Mouse (Mus musculus): ENCODE measurements around the gene Junb.

Junb gene

DNA sequence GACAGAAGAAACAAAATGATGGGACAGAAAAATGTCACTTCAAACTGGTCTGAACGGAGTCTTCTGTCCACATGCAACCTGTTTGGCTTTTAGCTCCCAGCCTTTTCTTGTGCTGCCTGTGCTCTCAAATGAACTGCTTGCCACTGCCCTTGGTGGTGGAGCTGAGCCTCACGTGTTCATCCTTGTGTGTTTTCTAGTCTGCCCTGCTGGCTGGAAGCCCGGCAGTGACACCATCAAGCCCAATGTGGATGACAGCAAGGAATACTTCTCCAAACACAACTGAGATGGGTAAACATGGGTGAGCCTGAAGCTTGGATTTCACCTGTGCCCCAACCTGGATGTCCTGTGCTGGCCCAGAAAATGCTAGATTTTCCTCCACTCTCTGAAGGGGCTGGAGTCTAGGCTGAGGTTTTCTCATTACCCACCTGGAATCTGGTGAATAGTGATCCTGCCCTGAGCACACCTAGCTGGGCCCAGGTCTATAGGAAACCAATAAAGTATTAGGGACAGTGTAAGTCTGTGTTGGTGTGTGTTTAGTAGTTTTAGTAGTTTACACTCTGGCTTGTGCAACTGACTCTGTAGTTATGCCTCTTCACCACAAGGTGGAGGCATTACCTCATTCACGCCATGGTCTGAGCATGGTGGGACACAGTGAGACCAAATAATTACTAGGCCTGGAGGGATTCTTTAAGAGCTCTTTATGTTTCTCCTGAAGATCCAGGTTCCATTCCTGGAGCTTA, 4.5 kb downstream of the Junb start:
- peak; percentile 85 for DNase-seq (ENCODE audit: low read depth, low spot score)

DNA sequence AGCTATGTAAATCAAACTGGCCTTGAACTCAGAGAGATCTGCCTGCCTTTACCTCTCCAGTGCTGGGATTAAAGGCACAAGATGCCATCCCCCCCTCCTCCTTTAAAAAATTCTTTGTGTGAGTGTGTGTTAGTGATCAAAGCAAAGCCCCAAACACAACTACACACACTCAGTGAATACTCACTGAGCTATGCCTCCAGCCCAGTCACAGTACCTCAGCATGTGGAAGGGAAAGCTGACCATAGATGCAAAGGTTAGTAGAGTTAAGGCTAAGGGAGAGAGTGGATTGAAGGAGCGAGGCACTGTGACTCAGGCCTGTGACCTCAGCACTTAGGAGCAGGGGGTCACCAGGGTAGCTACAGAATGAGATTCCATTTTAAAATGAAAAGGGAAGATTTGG, 5.4 kb downstream of the Junb start:
- DNase-seq (ENCODE audit: low read depth, low spot score), result no peak

DNA sequence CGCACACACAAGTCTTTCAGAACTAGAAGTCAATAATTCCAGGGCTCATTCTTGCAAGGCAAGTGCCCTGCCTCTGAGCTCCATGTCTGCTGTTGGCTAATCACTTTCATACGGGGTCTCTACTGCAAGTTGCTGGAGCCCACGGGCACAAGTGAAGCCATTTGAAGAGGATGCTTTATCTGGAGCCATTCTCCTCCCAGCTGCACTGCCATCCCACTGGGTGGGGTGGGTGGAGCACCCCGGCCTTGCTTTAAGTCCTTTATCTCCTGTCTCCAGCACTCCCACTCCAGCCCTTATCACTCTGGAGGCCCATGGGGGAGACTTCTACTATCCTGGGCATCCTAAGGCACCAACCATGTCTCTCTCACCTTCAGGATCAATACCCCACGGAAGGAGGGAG, 7.6 kb downstream of the Junb start:
- no peak for DNase-seq (ENCODE audit: low read depth, low spot score)

DNA sequence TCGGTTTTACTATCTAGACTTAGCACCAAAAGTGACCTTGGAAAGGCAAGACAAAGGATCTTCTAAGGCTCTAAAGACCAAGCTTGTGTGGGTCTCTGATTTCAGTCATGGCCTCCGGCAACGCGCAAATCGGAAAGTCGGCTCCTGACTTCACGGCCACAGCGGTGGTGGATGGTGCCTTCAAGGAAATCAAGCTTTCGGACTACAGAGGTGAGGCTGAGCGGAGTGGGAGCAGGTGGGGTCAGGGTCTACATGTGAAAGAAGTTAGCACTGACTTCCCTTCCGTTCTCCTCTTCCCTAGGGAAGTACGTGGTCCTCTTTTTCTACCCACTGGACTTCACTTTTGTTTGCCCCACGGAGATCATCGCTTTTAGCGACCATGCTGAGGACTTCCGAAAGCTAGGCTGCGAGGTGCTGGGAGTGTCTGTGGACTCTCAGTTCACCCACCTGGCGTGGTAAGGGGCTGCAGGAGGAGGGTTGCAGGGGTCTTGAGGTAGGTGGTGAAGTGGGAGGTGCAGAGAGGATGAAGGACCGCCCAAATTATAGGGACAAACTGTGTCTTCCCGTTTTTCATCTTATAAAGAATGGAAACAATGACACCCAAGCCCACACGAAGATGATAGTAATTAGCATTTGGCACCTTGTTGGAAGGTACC, 8.3 kb downstream of the Junb start:
- peak; percentile 29 for DNase-seq (ENCODE audit: low read depth, low spot score)

DNA sequence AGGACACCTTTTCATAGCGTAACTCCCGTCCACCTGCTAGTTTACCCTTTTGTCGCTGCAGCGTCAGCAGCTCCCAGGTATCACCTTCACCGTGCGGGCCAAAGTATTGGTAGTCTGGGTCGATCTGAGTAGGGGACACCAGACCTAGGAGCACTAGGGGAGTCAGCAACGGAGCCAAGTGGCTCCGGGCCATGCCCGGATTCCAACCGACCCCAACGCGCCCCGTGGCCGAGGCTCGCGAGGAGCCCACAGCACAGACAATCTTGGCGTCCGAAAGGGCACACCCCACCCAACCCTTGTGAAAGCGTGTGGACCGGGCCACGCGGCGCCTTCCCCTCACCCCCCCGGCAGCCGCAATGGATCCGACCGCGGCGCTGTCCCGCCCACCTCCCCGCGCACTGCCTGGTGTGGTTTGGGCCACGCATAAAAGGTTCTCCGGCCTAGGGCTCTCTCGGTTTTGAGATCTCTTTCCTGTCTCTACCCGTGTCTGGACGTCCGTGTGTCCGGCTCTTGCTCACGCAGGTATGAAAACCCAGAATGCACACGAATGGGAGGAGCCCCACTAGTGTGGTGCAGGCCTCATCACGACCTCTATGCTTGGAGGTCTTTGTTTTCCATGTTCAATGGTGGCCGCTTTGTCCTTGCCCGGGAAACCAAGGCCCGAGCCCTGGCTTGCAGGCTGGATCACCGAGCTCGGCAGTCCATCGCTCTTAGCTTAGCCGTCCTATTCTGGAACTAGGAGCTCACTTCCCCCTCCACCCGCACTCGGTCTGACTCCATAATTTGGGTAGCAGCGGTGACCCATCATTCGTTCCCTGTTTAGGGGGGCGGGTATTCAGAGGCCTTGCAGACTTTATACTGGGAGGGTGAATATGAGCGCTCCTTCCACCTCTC, 9.0 kb downstream of the Junb start, which contains the start of the genes Gm49661, Prdx2 and Rnaseh2a:
Gm49661 (minus strand) TSS at position 193 of the 894 bp plus-strand sequence.
Prdx2 (plus strand) TSS at position 347 of the 894 bp plus-strand sequence.
Rnaseh2a (minus strand) TSS at position 527 of the 894 bp plus-strand sequence.
- peak; percentile 89 for DNase-seq (ENCODE audit: low read depth, low spot score)

DNA sequence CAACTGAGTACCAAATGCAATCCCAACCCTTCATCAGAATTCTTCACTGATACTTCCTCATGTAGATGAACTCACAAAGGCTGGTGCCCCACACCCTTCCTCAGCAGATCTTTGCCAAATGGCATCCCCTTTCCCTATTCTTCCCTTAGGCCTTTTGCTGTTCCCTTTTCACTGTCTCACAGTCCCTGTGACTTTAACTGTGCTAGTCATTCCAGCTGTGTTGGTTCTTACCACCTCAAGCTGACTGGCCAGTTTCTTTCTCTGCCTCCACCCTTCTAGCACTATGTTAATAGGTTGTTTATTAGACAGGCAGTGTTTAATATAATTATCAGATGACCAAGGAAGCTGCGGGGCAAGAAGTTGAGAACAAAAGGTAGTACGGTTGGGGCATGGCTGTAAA, 9.9 kb downstream of the Junb start:
- DNase-seq (ENCODE audit: low read depth, low spot score), result no peak

DNA sequence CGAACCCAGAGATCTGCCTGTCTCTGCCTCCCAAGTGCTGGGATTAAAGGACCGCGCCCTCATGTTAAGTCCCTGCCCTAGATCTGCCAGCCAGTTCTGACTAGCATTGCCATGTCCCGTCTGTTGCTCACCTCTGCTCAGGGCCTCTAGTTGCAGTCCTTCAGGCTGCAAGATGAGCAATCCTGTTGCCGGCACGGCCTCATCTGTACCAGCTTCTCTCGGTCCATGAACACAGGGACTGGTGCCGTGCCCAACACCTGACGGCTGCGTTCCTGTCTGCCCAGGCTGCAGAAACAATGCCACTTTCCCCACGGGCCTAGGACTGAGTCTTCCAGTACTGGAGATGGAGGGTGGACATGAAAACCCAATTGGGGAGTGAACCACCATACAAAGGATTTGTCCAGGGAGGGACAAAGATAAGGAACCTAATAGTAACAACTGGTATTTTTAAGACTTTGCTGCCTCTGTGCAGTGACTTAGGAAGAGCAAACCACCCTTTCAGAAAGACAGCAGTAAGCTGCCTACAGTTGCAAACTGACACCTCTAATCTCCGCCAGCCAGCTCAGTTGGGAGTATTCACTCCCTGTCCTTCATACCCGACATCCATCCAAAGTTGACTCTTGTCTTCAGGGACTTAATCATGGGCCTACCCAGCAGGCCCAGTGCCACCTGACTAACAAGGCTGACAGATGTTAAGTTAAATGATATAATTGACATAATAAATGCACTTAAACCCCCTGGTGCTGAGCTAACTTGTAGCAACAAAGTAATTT, 10.8 kb downstream of the Junb start:
- DNase-seq (ENCODE audit: low read depth, low spot score), result no peak

DNA sequence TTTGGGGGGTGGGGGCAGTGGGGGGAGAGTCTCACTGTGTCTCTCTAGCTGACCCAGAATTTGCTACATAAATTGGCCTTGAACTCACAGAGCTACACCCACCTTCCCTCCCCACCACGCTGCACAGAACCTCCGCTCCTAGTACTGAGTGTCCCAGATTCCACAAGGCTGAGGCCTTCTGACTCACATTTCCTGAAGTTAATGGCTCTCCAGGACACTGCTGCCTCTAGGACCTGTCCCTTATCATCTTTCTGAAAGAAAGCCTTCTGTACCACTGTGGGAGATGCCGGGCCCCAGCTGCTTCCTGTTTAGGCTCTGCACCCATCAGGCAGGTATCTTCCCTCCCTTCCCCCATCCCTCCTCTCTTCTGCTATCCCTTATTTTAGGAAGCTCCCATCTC, 11.9 kb downstream of the Junb start:
- DNase-seq (ENCODE audit: low read depth, low spot score), result peak; percentile 25

DNA sequence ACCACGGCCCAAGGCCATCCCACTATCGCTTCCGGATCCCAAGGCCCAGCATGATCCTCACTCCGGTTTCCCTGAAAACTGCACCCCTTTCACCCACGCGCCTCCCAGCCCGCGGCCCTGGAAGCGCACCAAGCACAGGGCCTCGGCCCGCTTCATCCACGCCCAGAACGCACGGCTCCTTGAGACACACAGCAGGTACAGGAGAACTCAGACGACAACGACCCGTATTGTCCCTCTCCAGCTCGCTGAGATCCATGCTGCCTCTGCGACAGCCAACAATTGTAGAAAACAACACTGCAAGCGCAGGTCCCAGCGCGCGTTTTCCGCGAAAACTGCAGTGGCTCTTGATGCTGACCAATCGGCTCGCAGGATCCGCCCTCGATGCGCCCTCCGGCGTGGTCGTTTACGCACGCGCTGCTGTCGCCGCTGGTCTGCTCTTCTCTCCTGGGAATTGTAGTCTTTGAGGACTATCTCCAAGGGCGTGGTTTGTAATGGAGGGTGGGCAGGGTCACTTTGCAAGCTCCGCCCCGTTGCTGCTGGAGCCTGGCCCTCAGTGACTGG, 12.7 kb downstream of the Junb start:
- peak; percentile 99 for DNase-seq (ENCODE audit: low read depth, low spot score)

DNA sequence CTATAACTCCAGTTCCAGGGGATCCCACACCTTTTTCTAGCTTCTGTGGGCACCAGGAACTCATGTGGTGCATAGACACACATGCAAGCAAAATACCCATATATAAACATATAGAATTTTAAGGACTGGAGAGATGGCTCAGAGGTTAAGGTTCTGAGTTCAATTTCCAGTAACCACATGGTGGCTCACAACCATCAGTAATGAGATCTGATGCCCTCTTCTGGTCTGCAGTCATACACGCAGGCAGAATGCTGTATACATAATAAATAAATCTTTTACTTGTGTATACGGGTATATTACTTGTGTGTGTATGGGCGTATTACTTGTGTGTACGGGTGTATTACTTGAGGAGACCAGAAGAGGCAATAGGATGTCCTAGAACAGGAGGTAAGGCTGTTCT, 14.6 kb downstream of the Junb start:
- DNase-seq (ENCODE audit: low read depth, low spot score), result peak; percentile 26

DNA sequence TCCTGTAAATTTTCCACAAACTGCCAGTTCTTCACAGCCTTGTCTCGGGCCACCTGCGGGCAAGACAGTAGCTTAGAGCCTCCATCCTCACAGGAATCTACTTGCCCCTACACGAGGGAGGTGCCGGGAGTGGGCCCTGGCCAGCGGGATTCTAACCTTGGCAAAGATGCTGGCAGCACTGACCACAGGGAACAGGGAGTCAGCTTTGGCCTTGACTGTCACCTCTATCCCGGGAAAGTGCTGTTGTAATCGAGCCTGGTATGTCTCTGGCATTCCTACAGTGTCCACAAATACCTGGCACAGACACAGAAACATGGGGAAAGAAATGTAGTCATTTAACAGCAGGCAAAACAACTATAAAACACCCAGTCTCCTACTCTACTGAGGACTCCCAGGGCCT, 18.7 kb downstream of the Junb start:
- DNase-seq (ENCODE audit: low read depth, low spot score), result no peak

DNA sequence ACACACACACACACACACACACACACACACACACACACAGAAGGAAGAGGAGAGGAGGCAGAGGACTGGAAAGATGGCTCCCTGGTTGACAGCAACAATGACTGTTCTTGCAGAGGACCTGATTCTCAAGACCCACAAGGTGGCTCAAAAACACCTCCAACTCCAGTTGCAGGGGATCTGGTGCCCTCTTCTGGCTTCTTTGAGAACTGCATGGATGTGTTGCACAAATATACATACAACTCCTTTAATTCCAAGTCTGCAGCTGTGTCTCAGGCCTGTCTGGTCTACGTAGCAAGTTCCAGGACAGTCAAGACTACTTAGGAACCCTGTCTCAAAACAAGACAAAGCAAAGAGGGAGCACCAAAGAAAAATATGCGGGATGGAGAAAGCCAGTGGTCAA, 21.8 kb downstream of the Junb start:
- DNase-seq (ENCODE audit: low read depth, low spot score), result peak; percentile 72

DNA sequence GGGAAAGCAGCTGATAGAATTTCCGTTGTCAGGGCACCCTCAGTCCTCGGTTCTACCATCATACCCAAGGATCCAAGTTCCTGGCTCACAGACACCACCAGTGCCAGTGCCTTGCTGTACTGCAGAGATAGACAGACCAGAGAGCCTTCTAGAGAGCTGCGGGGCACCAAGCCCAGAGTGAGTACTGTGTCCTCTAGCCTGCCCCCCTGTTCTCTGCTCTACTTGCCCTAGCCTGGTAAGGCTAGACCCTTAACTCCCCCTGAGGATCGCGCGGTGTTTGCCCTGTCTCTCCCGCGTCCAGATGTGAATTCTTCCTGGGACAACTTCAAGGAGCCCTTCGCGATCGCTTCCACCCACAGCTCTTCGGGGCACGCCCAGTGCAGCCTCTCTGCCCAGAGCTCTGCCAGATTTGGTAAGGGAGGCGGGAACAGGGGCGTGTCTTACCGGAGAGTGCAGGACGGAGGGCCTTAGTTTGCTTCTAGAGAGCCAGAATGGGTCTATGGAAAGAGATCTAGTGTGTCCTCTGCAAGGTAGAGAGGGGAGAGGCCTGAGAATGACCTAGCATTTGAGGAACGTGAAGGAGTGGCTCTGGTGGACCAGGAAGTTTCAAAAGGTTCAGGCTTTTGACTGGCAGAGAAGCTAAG, 25.8 kb downstream of the Junb start:
- peak; percentile 44 for DNase-seq (ENCODE audit: low read depth, low spot score)

DNA sequence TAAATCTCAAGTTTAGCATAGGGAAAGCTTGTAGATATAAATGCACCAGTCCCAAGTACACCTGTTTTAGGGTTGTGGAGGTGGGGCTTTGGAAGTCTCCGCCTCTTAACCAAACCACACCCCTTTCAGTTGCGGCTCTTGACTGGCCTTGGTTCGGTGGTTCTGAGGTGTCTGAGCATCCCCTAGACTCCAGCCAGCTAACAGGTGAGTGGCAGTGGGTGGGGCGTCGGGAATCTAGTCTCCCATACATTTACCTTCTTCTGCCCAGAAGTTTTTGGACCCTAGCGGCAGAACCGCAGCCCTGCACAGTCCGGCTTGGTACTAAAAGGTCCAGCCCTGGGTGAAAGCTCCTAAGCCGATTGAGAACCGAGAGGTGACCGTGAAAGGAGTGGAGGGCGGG, 28.8 kb downstream of the Junb start:
- DNase-seq (ENCODE audit: low read depth, low spot score), result no peak

DNA sequence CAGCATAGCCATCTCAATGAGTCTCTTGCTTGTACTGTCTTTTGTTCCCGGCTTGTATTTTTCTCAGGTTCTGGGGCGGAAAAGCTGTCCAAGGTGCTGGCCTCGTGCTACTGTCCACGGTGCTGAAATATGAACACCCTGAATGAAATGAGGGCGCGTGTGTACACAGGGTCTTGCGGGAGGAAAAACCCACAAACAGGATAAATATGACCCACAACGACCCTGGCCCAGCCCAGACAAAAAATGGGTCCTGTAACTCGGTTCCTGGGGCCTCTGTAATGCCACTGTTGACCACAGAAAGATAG, 31.3 kb downstream of the Junb start:
- peak; percentile 43 for DNase-seq (ENCODE audit: low read depth, low spot score)

DNA sequence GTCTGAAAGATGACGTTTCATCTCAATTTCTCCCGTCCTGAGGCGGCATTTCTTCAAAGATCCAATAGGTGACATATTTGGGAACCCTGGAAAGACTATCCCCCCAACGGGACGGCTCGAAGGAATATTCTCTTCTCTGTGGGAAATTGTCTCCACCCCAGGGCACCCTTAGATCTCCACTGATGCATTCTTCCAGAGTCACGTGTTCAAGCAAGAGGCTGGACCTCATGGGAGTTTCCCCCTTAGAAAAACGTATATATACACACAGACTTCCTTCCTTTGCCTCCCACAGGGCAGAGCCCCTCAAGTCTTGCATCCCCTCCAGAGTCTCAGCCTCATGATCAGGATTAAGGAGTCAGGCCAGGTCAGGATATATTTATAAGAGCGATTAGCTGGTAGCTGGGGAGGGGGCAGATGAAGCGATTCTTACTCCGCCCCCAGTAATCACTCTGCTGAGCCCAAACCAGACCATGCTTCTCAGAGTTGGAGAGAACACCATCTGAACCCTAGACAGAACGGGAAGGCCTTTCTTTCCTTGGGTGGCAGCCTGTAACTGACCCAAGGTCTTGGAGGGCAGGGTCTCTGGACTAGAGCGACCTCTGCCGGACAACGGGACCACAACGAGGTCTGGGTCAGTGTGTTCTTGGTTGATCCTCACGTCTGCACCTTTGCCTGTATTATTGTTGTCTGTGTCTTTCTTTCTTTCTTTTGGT, 31.8 kb downstream of the Junb start, which contains the start of gene Rtbdn:
Rtbdn (plus strand) TSS at position 464 of the 713 bp plus-strand sequence.
- DNase-seq (ENCODE audit: low read depth, low spot score), result no peak

DNA sequence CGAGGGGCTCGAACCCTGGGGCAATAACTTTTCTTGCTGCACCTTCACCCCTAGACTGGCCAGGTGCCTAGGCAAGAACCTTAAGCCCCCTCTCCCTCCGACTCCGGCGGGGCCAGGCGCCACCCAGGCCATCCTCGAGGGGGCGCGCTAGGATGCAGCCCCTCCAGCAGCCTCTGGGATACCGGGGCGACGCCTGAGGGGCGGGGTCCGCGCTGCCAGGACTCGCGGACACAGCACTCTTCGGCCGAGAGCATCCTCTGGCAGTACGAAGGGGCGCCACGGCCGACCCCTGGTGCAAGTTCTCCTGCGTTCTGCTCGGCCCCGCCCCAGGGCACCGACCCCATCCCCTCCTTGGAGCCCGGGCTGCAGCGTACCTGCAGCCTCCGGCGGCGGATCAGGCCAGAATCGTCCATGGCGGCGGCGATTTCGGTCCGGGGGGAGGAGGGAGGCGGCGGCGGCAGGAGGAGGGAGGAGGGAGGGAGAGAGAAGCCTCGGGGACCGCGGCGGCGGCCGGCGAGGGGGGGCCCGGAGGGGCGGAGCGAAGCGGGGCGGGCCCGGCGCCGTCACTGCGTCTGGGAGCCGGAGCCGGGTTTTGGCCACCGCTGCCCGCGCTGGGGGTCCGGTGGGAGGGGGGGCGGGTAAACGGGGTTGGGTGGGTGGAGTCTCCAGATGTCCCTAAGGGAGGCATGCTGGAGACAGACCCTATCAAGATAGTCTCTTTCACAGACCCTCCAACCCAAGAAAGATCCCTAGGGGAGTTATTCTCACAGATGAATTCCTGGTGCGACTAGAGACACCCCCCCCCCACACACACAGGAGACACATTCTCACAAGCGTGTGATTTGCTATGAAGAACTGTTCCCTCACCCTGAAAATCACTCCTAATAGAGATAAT, 32.6 kb downstream of the Junb start:
- peak; percentile 39 for DNase-seq (ENCODE audit: low read depth, low spot score)

DNA sequence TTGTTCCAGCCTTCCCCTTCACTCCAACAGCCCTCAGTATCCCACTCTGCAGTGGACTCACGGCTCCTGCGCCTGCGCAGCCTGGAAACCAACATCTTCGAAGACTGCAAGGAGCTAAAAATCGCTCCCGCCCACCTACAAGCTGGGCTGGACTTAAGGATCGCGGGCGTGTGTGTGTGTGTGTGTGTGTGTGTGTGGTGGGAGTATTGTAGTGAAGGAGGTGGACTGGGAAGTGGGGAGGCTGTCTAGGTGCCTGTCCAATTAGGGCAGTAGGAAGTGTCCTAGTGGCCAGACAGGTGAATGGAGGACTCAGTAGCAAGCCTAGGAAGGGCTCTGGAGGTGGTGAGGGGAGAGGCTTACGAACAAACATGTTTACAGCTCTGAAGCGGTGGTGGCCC, 33.3 kb downstream of the Junb start:
- no peak for DNase-seq (ENCODE audit: low read depth, low spot score)

All from A20 (cell line).